ENCODE assay signal across 23 mouse cellular contexts in the genomic region with DNA sequence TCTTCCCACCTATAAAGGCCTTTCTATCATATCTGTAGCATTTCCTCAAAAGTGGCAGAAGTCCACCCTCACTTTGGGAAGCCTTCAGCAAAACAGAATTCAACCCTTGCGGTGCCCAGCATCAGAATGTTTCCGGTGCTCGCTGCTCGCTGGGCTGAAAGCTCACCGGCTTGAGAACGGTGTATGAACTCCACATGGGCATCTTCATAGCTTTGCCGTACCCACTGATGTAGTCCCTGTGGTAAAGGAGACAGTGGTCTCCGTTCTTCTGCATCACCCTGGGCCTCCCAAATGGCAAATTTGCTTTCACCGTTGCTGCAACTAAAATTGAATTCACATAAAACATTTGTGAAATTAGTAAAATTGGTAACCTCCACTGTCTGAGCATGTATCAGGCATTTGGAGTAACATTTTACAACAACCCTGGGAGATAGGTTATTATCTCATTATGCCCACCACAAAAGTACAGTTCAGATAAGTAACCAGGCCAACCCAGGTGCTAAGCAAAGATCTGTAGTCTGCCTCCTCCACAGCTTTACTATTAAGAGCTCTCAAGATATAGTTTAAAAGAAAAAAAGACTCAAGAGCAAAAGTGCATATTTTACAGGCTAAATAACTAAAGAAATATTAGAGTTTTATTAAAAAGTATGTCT. TPM values are rescaled to one million over a fixed set of nuclear protein-coding genes. Genes with fewer than 3 reads are reported as not detected.
DNase-seq lines count a peak whose midpoint lies in the region; ATAC-seq and TF ChIP-seq lines count a peak whose summit lies in the region.
"Had no signal": no experiment of that assay in that cellular context is flagged by ENCODE, and none has a peak within 500 bp of the region (broad histone marks: within the 10 kb centered on the region; RNA-seq: fewer than 3 reads in every experiment).

No protein-coding gene starts in this region.

- no peaks in the 10 kb centered on the region for H3K4me1 ChIP-seq in midbrain, embryonic 11.5 days (ENCODE audit: control insufficient read depth, insufficient read depth, low read length)
- H3K4me1 ChIP-seq in midbrain, embryonic 14.5 days (ENCODE audit: control insufficient read depth, insufficient read depth, low read length): no peaks in the 10 kb centered on the region
- H3K4me1 ChIP-seq in liver, embryonic 14.5 days (replicated peaks; ENCODE audit: control insufficient read depth in 2 of 2, insufficient read depth in 2 of 2, low read length in 1 of 2): peaks cover 11 to 21% of the 10 kb centered on the region in 2 experiments
- H3K4me1 ChIP-seq in hindbrain, embryonic 16.5 days (ENCODE audit: control insufficient read depth, insufficient read depth, low read depth, low read length): no peaks in the 10 kb centered on the region
- H3K4me1 ChIP-seq in heart, adult 2 months (ENCODE audit: control insufficient read depth, insufficient read depth, low read length): no peaks in the 10 kb centered on the region
- H3K4me1 ChIP-seq: hindbrain, embryonic 15.5 days had no signal

- H3K36me3 ChIP-seq in midbrain, embryonic 11.5 days (ENCODE audit: control insufficient read depth, insufficient read depth, low read length): no peaks in the 10 kb centered on the region
- no peaks in the 10 kb centered on the region for H3K36me3 ChIP-seq in midbrain, embryonic 14.5 days (ENCODE audit: control insufficient read depth, insufficient read depth, low read length)
- H3K36me3 ChIP-seq in liver, embryonic 14.5 days (replicated peaks; ENCODE audit: control insufficient read depth, insufficient read depth, low read depth): no peaks in the 10 kb centered on the region
- no peaks in the 10 kb centered on the region for H3K36me3 ChIP-seq in hindbrain, embryonic 16.5 days (ENCODE audit: control insufficient read depth, insufficient read depth, low read length)
- no peaks in the 10 kb centered on the region for H3K36me3 ChIP-seq in heart, adult 2 months (ENCODE audit: control insufficient read depth, insufficient read depth, low read length)
- H3K36me3 ChIP-seq: embryonic facial prominence, embryonic 13.5 days; forebrain, embryonic 10.5 days; hindbrain, embryonic 15.5 days had no signal

- no peak for TF ChIP-seq POLR2A in heart, adult 2 months (IDR thresholded peaks at IDR 0.05; ENCODE audit: insufficient read depth, low read depth, low read length)

- no peak overlapping the region for H3K4me3 ChIP-seq in midbrain, embryonic 11.5 days (ENCODE audit: low read depth, low read length)
- no peak overlapping the region for H3K4me3 ChIP-seq in midbrain, embryonic 14.5 days (replicated peaks; ENCODE audit: low read depth, low read length)
- peak overlapping the region; percentile 15 to 21; a peak in 2 of 4 replicates for H3K4me3 ChIP-seq in liver, embryonic 14.5 days (ENCODE audit: insufficient read depth in 1 of 2, low read depth in 2 of 2, low read length in 2 of 2)
- H3K4me3 ChIP-seq in hindbrain, embryonic 16.5 days (ENCODE audit: low read length): no peak overlapping the region
- H3K4me3 ChIP-seq in heart, adult 2 months: no peak overlapping the region
- H3K4me3 ChIP-seq: embryonic facial prominence, embryonic 13.5 days; forebrain, embryonic 10.5 days; hindbrain, embryonic 15.5 days; megakaryocyte, embryonic 14.5 days had no signal

- peak; percentile 60 for DNase-seq in midbrain, embryonic 11.5 days (ENCODE audit: low spot score, missing footprints)
- DNase-seq in midbrain, embryonic 14.5 days: no peak
- DNase-seq in liver, embryonic 14.5 days (ENCODE audit: low read depth in 3 of 3, low spot score in 3 of 3): peak; percentile 37 to 64 (median 54)
- DNase-seq in spleen, postnatal 36 days (ENCODE audit: low spot score in 2 of 2): no peak
- no peak for DNase-seq in heart, adult 2 months
- DNase-seq: adrenal gland, adult 2 months; cerebellum, adult 11 months; forebrain, postnatal 0 days; gastrocnemius, postnatal 36 days; heart, postnatal 14 days; kidney, adult 18-20 months; kidney, postnatal 25 days; lung, postnatal 10 days; right cerebral cortex, postnatal 25 days; thymus, postnatal 25 days had no signal

- TF ChIP-seq CTCF in liver, embryonic 14.5 days (IDR thresholded peaks at IDR 0.05; ENCODE audit: low read depth): no peak
- no peak for TF ChIP-seq CTCF in heart, adult 2 months (IDR thresholded peaks at IDR 0.05)

- H3K9me3 ChIP-seq in midbrain, embryonic 11.5 days (ENCODE audit: control insufficient read depth, low read length): no peaks in the 10 kb centered on the region
- no peaks in the 10 kb centered on the region for H3K9me3 ChIP-seq in midbrain, embryonic 14.5 days (ENCODE audit: control insufficient read depth, low read length)
- no peaks in the 10 kb centered on the region for H3K9me3 ChIP-seq in liver, embryonic 14.5 days (ENCODE audit: control insufficient read depth, low read length)
- H3K9me3 ChIP-seq in hindbrain, embryonic 16.5 days (ENCODE audit: control insufficient read depth, low read length): no peaks in the 10 kb centered on the region
- H3K9me3 ChIP-seq: embryonic facial prominence, embryonic 13.5 days; forebrain, embryonic 10.5 days; hindbrain, embryonic 15.5 days; megakaryocyte, embryonic 14.5 days had no signal

- intact Hi-C loops in heart, adult 2 months (cut with DNase I): no loop called here

- no peak overlapping the region for H3K27ac ChIP-seq in midbrain, embryonic 11.5 days (ENCODE audit: low read depth, low read length)
- H3K27ac ChIP-seq in midbrain, embryonic 14.5 days (replicated peaks; ENCODE audit: low read depth, low read length): no peak overlapping the region
- H3K27ac ChIP-seq in liver, embryonic 14.5 days: peak overlapping the region; percentile 59
- H3K27ac ChIP-seq in hindbrain, embryonic 16.5 days (ENCODE audit: low read depth, low read length): no peak overlapping the region
- no peak overlapping the region for H3K27ac ChIP-seq in heart, adult 2 months
- H3K27ac ChIP-seq: embryonic facial prominence, embryonic 13.5 days; forebrain, embryonic 10.5 days; hindbrain, embryonic 15.5 days had no signal

- ATAC-seq in midbrain, embryonic 11.5 days (ENCODE audit: low FRiP score): no peak
- no peak for ATAC-seq in midbrain, embryonic 14.5 days (ENCODE audit: low FRiP score, low TSS enrichment)
- peak; percentile 65 for ATAC-seq in erythroblast, adult 5-6 weeks (replicated peaks; ENCODE audit: low FRiP score, poor library complexity, severe bottlenecking)
- ATAC-seq in liver, embryonic 14.5 days (ENCODE audit: insufficient read depth): peak; percentile 90
- no peak for ATAC-seq in hindbrain, embryonic 16.5 days
- no peak for ATAC-seq in inflammation-experienced regulatory T-cells, adult 6 months
- ATAC-seq: forebrain, postnatal 0 days had no signal

- H3K27me3 ChIP-seq in midbrain, embryonic 11.5 days (ENCODE audit: control insufficient read depth, insufficient read depth, low read length): no peaks in the 10 kb centered on the region
- no peaks in the 10 kb centered on the region for H3K27me3 ChIP-seq in midbrain, embryonic 14.5 days (ENCODE audit: control insufficient read depth, insufficient read depth, low read length)
- H3K27me3 ChIP-seq in liver, embryonic 14.5 days (ENCODE audit: control insufficient read depth, insufficient read depth, low read length): no peaks in the 10 kb centered on the region
- H3K27me3 ChIP-seq in hindbrain, embryonic 16.5 days (replicated peaks; ENCODE audit: control insufficient read depth, insufficient read depth, low read length): no peaks in the 10 kb centered on the region
- no peaks in the 10 kb centered on the region for H3K27me3 ChIP-seq in heart, adult 2 months (ENCODE audit: control insufficient read depth, insufficient read depth, low read length)
- H3K27me3 ChIP-seq: hindbrain, embryonic 15.5 days had no signal

- no peak overlapping the region for H3K4me2 ChIP-seq in midbrain, embryonic 11.5 days
- no peak overlapping the region for H3K4me2 ChIP-seq in midbrain, embryonic 14.5 days (ENCODE audit: low read length)
- H3K4me2 ChIP-seq in liver, embryonic 14.5 days (ENCODE audit: low read depth): peak overlapping the region; percentile 43
- no peak overlapping the region for H3K4me2 ChIP-seq in hindbrain, embryonic 16.5 days (ENCODE audit: low read length)
- H3K4me2 ChIP-seq: embryonic facial prominence, embryonic 13.5 days; heart, embryonic 11.5 days; hindbrain, embryonic 15.5 days had no signal

- TF ChIP-seq EP300 in liver, embryonic 14.5 days (IDR thresholded peaks at IDR 0.05; ENCODE audit: low read depth): peak; percentile 91
- TF ChIP-seq EP300 in heart, adult 2 months (IDR thresholded peaks at IDR 0.05; ENCODE audit: insufficient read depth, low read depth, low read length): no peak

- H3K79me2 ChIP-seq in heart, adult 2 months (replicated peaks; ENCODE audit: control insufficient read depth, insufficient read depth, low read length): no peaks in the 10 kb centered on the region

- H3K9ac ChIP-seq in midbrain, embryonic 11.5 days (ENCODE audit: low read length): no peak overlapping the region
- H3K9ac ChIP-seq in midbrain, embryonic 14.5 days (replicated peaks; ENCODE audit: low read length): no peak overlapping the region
- peak overlapping the region; percentile 41 for H3K9ac ChIP-seq in liver, embryonic 14.5 days (replicated peaks)
- no peak overlapping the region for H3K9ac ChIP-seq in hindbrain, embryonic 16.5 days (ENCODE audit: low read depth, low read length)
- H3K9ac ChIP-seq in heart, adult 2 months (ENCODE audit: low read depth, low read length): no peak overlapping the region
- H3K9ac ChIP-seq: embryonic facial prominence, embryonic 13.5 days; forebrain, postnatal 0 days; hindbrain, embryonic 15.5 days had no signal

- 96% methylated on average over 9 of the region's 9 CpGs for WGBS in midbrain, embryonic 11.5 days
- WGBS in midbrain, embryonic 14.5 days: 96% methylated on average over 9 of the region's 9 CpGs
- 51% methylated on average over 9 of the region's 9 CpGs for WGBS in liver, embryonic 14.5 days (ENCODE audit: insufficient replicate concordance)
- WGBS in hindbrain, embryonic 16.5 days: 98% methylated on average over 9 of the region's 9 CpGs
- 96% methylated on average over 9 of the region's 9 CpGs for WGBS in heart, adult 2 months

RNA-seq across cellular contexts. Expression of a gene that starts 57.9 kb away (rescaled TPM):
- 8.1 and 8.9 TPM in 2 replicates for polyA plus RNA-seq in midbrain, embryonic 11.5 days (2014; fragmentation: Nextera tagmentation; extraction: Ambion mirVana)
- polyA plus RNA-seq in midbrain, embryonic 14.5 days (2014; fragmentation: Nextera tagmentation; extraction: Ambion mirVana): 2.5 and 4.1 TPM in 2 replicates
- 2.1 TPM in 1 of 2 replicates, not detected in the other for total RNA-seq in erythroblast, adult 5-6 weeks (2015; ENCODE audit: low replicate concordance)
- total RNA-seq in erythroblast, adult 5-6 weeks (2017; ENCODE audit: low replicate concordance): 0.85 and 1.3 TPM in 2 replicates
- polyA plus RNA-seq in liver, embryonic 14.5 days (2012; rRNA removed): 1.9 and 2.2 TPM in 2 replicates
- 3.2 and 3.4 TPM in 2 replicates for polyA plus RNA-seq in liver, embryonic 14.5 days (2014; fragmentation: Nextera tagmentation; extraction: Ambion mirVana)
- 3.0 and 3.5 TPM in 2 replicates for polyA plus RNA-seq in hindbrain, embryonic 16.5 days (2015; fragmentation: Nextera tagmentation; extraction: Ambion mirVana)
- not detected for polyA plus RNA-seq in inflammation-experienced regulatory T-cells, adult 6 months (2017; shearing (Covaris generic))
- 1 to 10 TPM; 2.3 to 3.3 TPM for total RNA-seq in heart, adult 2 months (2021)
- polyA plus RNA-seq in heart, adult 2 months (2012; rRNA removed): 2.4 and 5.9 TPM in 2 replicates

Comparison
In these comparisons a context has a peak if more than half of its experiments do, and no peak if none do; other contexts are left out.
1. DNase-seq: peak in midbrain, embryonic 11.5 days (single experiment) and liver, embryonic 14.5 days (3 of 3); none in midbrain, embryonic 14.5 days (single experiment), spleen, postnatal 36 days (0 of 2) and heart, adult 2 months (0 of 2).
2. ATAC-seq: peak in erythroblast, adult 5-6 weeks (single experiment) and liver, embryonic 14.5 days (single experiment); none in midbrain, embryonic 11.5 days (single experiment), midbrain, embryonic 14.5 days (single experiment), hindbrain, embryonic 16.5 days (single experiment) and inflammation-experienced regulatory T-cells, adult 6 months (single experiment).
3. H3K4me3 ChIP-seq: peak in liver, embryonic 14.5 days (2 of 2); none in midbrain, embryonic 11.5 days (single experiment), midbrain, embryonic 14.5 days (single experiment), hindbrain, embryonic 16.5 days (single experiment) and heart, adult 2 months (single experiment).